Mouse (Mus musculus): ENCODE measurements around the gene Ublcp1.

- TF ChIP-seq TAL1 (IDR thresholded peaks at IDR 0.05; ENCODE audit: low read length) (no peak), GATA1 (IDR thresholded peaks at IDR 0.05; ENCODE audit: low read length) (no peak)
Measured at GRCm38 (mm10) chr11:44461493-44461892, 8.8 kb downstream of the Ublcp1 start.

Measured in erythroblast, embryonic 14.5 days (primary cell).